Mouse (Mus musculus) olfactory bulb, adult 2 months (tissue): ENCODE measurements at regions not wholly inside any gene's neighbourhood (a gene's known extent, or its start where the extent isn't known, plus 50 kb on each side); places are given as distances from the start of the nearest gene placed in this dataset.

ENCODE experiments used
- H3K27ac ChIP-seq: fragments of 200-500 bp; 2 replicates; pipeline ENCODE4 v1.5.1; 2012; ENCODE audit warnings: low read depth, low read length; ENCODE audit not compliant: insufficient read depth
- H3K4me1 ChIP-seq: fragments of 200-500 bp; 2 replicates; pipeline ENCODE4 v1.6.1; 2012; ENCODE audit warnings: low read length; ENCODE audit not compliant: control insufficient read depth, insufficient read depth
- H3K4me3 ChIP-seq: fragments of 200-500 bp; 2 replicates; pipeline ENCODE4 v1.5.1; 2012; ENCODE audit warnings: mild to moderate bottlenecking, low read depth, low read length, moderate library complexity; ENCODE audit not compliant: insufficient read depth
- CTCF ChIP-seq: fragments of 200-500 bp; IDR thresholded peaks from 2 replicates; pipeline ENCODE4 v1.5.1; 2012; ENCODE audit warnings: low read depth, mild to moderate bottlenecking, low read length, moderate library complexity; ENCODE audit not compliant: insufficient read depth
- POLR2A ChIP-seq: fragments of 200-500 bp; IDR thresholded peaks from 2 replicates; pipeline ENCODE4 v1.6.1; 2012; ENCODE audit warnings: mild to moderate bottlenecking, low read depth, low read length, moderate library complexity; ENCODE audit not compliant: insufficient read depth
- WGBS: fragments of 180-500 bp; shearing (Covaris S2); methylation state at CpG from one replicate; pipeline ENCODE4 v1.1.7; 2018; 5-methylcytosine and 5-hydroxymethylcytosine counted together

- H3K4me3 ChIP-seq, result no peak overlapping the region
- no peaks in the 10 kb centered on the region for H3K4me1 ChIP-seq
- no peak overlapping the region for H3K27ac ChIP-seq
- no peak for TF ChIP-seq CTCF
- no peak for TF ChIP-seq POLR2A
- 30% methylated on average over 17 of the region's 17 CpGs for WGBS
These were observed 480.4 kb upstream of the Mki67 start for GRCm38 (mm10) chr7:136196424-136197160.

DNA sequence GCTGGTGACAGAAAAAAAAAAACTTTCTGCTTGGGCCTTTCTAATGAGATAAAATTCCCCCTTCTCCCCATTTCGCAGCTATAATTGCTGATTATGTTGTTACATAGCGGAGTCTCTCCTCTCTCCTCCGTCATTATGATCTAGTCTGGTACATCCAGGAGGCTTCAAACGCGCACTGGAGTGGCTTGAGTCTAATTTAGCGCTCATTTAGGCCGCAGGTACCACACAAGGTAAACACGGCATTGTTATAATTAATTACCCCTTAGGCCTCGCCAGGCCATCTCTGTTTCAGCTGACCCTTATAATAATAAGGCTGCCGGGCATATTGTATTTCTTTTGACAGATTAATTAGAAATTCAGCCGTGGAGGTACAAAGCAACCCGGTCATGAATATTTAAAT is 492.7 kb upstream of the Mki67 start:
- no peak overlapping the region for H3K27ac ChIP-seq
- TF ChIP-seq CTCF, result no peak
- H3K4me3 ChIP-seq, result no peak overlapping the region
- 83% methylated on average over 12 of the region's 12 CpGs for WGBS
- H3K4me1 ChIP-seq, result 0 out of 2 replicates have a peak, but pooled peaks cover 3% of the 10 kb centered on the region

DNA sequence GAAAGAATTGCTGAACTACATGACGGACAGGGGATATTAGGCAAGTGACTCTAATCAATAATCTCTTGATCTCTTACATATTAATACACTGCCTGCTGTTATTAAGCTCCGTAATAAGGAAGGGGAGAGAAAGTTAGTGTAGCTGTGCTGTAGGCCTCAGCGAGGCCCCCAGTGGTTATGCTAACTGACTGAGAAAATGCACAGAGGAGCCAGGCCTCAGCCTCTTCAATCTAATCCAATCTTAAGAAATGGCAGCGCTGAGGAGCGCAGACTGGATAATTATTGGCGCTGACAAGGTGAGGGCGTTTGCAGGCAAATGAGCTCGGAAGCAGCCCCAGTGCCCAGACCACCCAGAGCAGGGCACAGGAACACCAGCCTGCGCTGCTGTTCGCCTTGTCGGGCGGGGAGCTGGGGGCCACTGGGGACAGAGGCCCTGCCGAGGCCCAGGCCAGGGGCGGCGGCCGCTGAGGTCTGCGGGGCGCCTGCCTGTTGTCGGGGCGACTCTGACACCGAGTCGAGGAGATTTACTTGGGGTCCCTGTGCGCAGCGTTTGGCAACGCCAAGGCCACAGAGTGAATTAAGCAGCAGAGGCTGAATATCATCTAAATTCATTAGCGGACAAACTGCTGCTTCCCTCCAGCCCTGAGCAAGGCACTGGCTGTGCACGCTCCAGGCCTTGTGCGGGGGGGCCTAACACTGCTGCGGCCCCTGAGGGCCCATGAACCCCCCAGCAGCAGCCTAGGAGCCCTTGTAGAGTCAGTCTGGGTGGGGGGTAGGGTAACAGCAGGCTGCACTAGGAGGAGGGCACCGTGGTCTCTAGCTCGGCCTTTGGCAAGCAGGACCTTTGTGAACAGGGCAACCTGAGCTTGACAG is 493.4 kb upstream of the Mki67 start:
- 0 out of 2 replicates have a peak, but pooled peaks cover 3% of the 10 kb centered on the region for H3K4me1 ChIP-seq
- no peak overlapping the region for H3K27ac ChIP-seq
- WGBS, result 62% methylated on average over 31 of the region's 31 CpGs

DNA sequence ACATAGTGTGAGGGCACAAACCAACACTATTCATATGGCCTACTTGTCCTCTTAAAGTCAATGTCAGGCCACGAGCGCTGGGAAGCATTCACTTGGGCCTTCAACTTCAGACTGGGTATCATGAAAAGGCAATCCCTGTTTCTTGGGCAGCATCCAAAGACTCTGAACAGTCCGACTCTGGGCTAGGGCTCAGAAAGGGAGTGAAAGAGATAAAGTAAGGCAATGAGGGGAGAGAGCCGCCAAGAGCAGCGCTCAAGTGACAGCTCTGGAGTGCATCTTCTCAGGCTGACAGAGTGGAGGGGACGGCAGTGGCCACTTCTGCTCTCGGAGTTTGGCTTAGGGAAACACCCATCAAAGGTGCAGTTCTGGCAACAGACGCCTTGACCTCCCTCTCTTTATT is 496.3 kb upstream of the Mki67 start:
- Histone ChIP-seq H3K4me3 (no peak overlapping the region), H3K4me1 (0 out of 2 replicates have a peak, but pooled peaks cover 3% of the 10 kb centered on the region), H3K27ac (no peak overlapping the region)
- TF ChIP-seq POLR2A (no peak), CTCF (no peak)
- WGBS, result 60% methylated on average over 8 of the region's 8 CpGs

More for the DNA sequence above, 493.4 kb upstream of the Mki67 start:
- TF ChIP-seq CTCF, result no peak
- TF ChIP-seq POLR2A, result no peak
- no peak overlapping the region for H3K4me3 ChIP-seq

- WGBS, result 76% methylated on average over 11 of the region's 11 CpGs
- Histone ChIP-seq H3K4me1 (0 out of 2 replicates have a peak, but pooled peaks cover 3% of the 10 kb centered on the region), H3K27ac (no peak overlapping the region), H3K4me3 (no peak overlapping the region)
- no peak for TF ChIP-seq CTCF
- TF ChIP-seq POLR2A, result no peak
These were observed 497.1 kb upstream of the Mki67 start for GRCm38 (mm10) chr7:136213057-136213961.

DNA sequence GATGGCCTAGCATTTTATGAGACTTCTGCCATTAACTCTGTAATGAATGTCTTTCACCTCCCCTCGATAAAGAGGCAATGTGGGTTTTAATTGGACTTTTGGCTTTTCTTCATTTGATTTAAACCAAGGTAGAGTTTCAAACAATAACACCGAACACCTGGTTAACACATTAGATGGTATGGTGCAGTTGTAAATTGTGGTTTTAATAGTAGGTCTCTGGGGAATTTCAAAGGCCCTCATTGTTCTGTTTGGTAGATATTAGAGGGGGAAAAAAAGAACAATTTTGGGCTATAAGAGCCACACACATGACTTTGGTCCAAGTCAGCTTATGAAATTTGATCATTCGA is 497.8 kb upstream of the Mki67 start:
- Histone ChIP-seq H3K4me3 (no peak overlapping the region), H3K4me1 (0 out of 2 replicates have a peak, but pooled peaks cover 3% of the 10 kb centered on the region), H3K27ac (no peak overlapping the region)
- TF ChIP-seq POLR2A, result no peak
- TF ChIP-seq CTCF, result no peak
- WGBS, result 86% methylated on average over 3 of the region's 3 CpGs

DNA sequence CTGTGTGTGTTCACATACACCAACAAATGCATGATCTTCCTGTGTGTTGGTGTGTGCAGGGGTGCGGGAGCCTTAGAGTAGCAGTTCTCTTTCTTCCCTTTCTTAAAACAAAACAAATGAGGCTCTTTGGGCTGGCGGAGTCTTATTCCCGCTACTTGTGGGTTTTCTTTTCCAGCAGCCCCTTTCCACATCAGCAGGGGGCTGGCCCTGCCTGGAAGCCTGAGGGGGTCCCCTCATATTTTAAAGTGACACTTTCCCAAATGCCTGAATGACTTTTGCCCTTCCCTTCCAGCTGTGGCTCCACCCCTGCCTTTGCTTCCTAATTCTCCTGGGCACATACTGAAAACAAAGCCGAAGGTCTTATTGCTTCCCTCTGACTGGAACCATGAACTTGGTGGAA is 498.3 kb upstream of the Mki67 start:
- no peak overlapping the region for H3K27ac ChIP-seq
- H3K4me1 ChIP-seq, result 0 out of 2 replicates have a peak, but pooled peaks cover 3% of the 10 kb centered on the region
- TF ChIP-seq POLR2A (no peak), CTCF (no peak)
- no peak overlapping the region for H3K4me3 ChIP-seq
- WGBS, result 94% methylated on average over 4 of the region's 4 CpGs

GRCm38 (mm10) chr7:136216734-136217133 is 500.6 kb upstream of the Mki67 start:
- H3K4me3 ChIP-seq, result no peak overlapping the region
- H3K4me1 ChIP-seq, result 0 out of 2 replicates have a peak, but pooled peaks cover 3% of the 10 kb centered on the region
- no peak overlapping the region for H3K27ac ChIP-seq
- TF ChIP-seq POLR2A, result no peak
- no peak for TF ChIP-seq CTCF
